Comparison of ENCODE assay signal across 9 mouse cellular contexts in genomic region chr8:122617947-122618546, GRCm38 (mm10). TPM values are rescaled to one million over a fixed set of nuclear protein-coding genes. Genes with fewer than 3 reads are reported as not detected.
A peak's percentile ranks its signal among the peaks of the same experiment; 100 is the strongest.
DNase-seq lines count a peak whose midpoint lies in the region; ATAC-seq and TF ChIP-seq lines count a peak whose summit lies in the region.
"Had no signal": no experiment of that assay in that cellular context is flagged by ENCODE, and none has a peak within 500 bp of the region (broad histone marks: within the 10 kb centered on the region; RNA-seq: fewer than 3 reads in every experiment).

No protein-coding gene starts in this region.

- peaks cover 17% of the 10 kb centered on the region for H3K36me3 ChIP-seq in heart, embryonic 12.5 days
- H3K36me3 ChIP-seq in intestine, embryonic 16.5 days (ENCODE audit: control insufficient read depth, insufficient read depth, low read length): peaks cover 4% of the 10 kb centered on the region; the same call in 1 of the 2 replicates
- H3K36me3 ChIP-seq in limb, embryonic 13.5 days: peaks cover 17% of the 10 kb centered on the region
- peaks cover 8% of the 10 kb centered on the region; the same call in 1 of the 2 replicates for H3K36me3 ChIP-seq in midbrain, postnatal 0 days (ENCODE audit: insufficient read depth, low read length)

- no peak overlapping the region; the same call in 1 of the 2 replicates for H3K4me2 ChIP-seq in heart, embryonic 12.5 days
- no peak overlapping the region for H3K4me2 ChIP-seq in intestine, embryonic 16.5 days (ENCODE audit: low read depth, low read length)
- no peak overlapping the region for H3K4me2 ChIP-seq in limb, embryonic 13.5 days (replicated peaks)
- no peak overlapping the region for H3K4me2 ChIP-seq in midbrain, postnatal 0 days (ENCODE audit: low read depth, low read length, poor library complexity, severe bottlenecking)

- WGBS in heart, embryonic 12.5 days: 27% methylated on average over 7 of the region's 7 CpGs
- WGBS in intestine, embryonic 16.5 days: 27% methylated on average over 6 of the region's 7 CpGs
- WGBS in limb, embryonic 13.5 days: 22% methylated on average over 5 of the region's 7 CpGs
- WGBS in midbrain, postnatal 0 days: 37% methylated on average over 5 of the region's 7 CpGs

- 0 out of 2 replicates have a peak, but pooled peaks cover 9% of the 10 kb centered on the region for H3K27me3 ChIP-seq in heart, embryonic 12.5 days (replicated peaks)
- no peaks in the 10 kb centered on the region for H3K27me3 ChIP-seq in intestine, embryonic 16.5 days (replicated peaks; ENCODE audit: control insufficient read depth, insufficient read depth, low read length)
- H3K27me3 ChIP-seq in limb, embryonic 13.5 days: no peaks in the 10 kb centered on the region
- H3K27me3 ChIP-seq in midbrain, postnatal 0 days (ENCODE audit: insufficient read depth, low read length): no peaks in the 10 kb centered on the region

- no peak overlapping the region for H3K27ac ChIP-seq in heart, embryonic 12.5 days (ENCODE audit: poor library complexity, severe bottlenecking)
- H3K27ac ChIP-seq in intestine, embryonic 16.5 days (ENCODE audit: low read length): no peak overlapping the region
- H3K27ac ChIP-seq in limb, embryonic 13.5 days: no peak overlapping the region
- H3K27ac ChIP-seq in midbrain, postnatal 0 days (ENCODE audit: low read depth, low read length): no peak overlapping the region

- H3K4me3 ChIP-seq in heart, embryonic 12.5 days: no peak overlapping the region
- no peak overlapping the region for H3K4me3 ChIP-seq in intestine, embryonic 16.5 days (ENCODE audit: low read length)
- no peak overlapping the region for H3K4me3 ChIP-seq in limb, embryonic 13.5 days
- no peak overlapping the region for H3K4me3 ChIP-seq in midbrain, postnatal 0 days (ENCODE audit: low read depth, low read length)
- H3K4me3 ChIP-seq: megakaryocyte, embryonic 14.5 days had no signal

- no peak for ATAC-seq in heart, embryonic 12.5 days (ENCODE audit: insufficient number of reproducible peaks, low FRiP score)
- ATAC-seq in intestine, embryonic 16.5 days: 0 out of 2 replicates have a peak, but pooled peaks have one; percentile 19
- peak; percentile 38; the same call in 1 of the 2 replicates for ATAC-seq in limb, embryonic 13.5 days (ENCODE audit: low FRiP score, low read depth)
- ATAC-seq in midbrain, postnatal 0 days (ENCODE audit: low FRiP score): no peak

- H3K9me3 ChIP-seq in heart, embryonic 12.5 days (replicated peaks): no peaks in the 10 kb centered on the region
- no peaks in the 10 kb centered on the region for H3K9me3 ChIP-seq in intestine, embryonic 16.5 days (ENCODE audit: control insufficient read depth, low read length)
- H3K9me3 ChIP-seq in limb, embryonic 13.5 days: no peaks in the 10 kb centered on the region
- H3K9me3 ChIP-seq in midbrain, postnatal 0 days (ENCODE audit: low read length): no peaks in the 10 kb centered on the region
- H3K9me3 ChIP-seq: megakaryocyte, embryonic 14.5 days had no signal

- H3K9ac ChIP-seq in heart, embryonic 12.5 days: no peak overlapping the region
- 0 out of 2 replicates have a peak overlapping the region, but pooled peaks have one; percentile 24 for H3K9ac ChIP-seq in intestine, embryonic 16.5 days (ENCODE audit: low read depth, low read length)
- no peak overlapping the region for H3K9ac ChIP-seq in limb, embryonic 13.5 days
- no peak overlapping the region for H3K9ac ChIP-seq in midbrain, postnatal 0 days (replicated peaks; ENCODE audit: low read length, poor library complexity, severe bottlenecking)

- TF ChIP-seq CTCF in midbrain, postnatal 0 days (IDR thresholded peaks at IDR 0.05): peak; percentile 77

- H3K4me1 ChIP-seq in heart, embryonic 12.5 days (replicated peaks): peaks cover 12% of the 10 kb centered on the region
- H3K4me1 ChIP-seq in intestine, embryonic 16.5 days (ENCODE audit: control insufficient read depth, insufficient read depth, low read length): peaks cover 11% of the 10 kb centered on the region; the same call in 1 of the 2 replicates
- H3K4me1 ChIP-seq in limb, embryonic 13.5 days: peaks cover 43% of the 10 kb centered on the region
- no peaks in the 10 kb centered on the region for H3K4me1 ChIP-seq in midbrain, postnatal 0 days (ENCODE audit: insufficient read depth, low read length)

- peak; percentile 81 to 95 for DNase-seq in heart, adult 18-20 months
- peak; percentile 90 to 91 for DNase-seq in cerebellum, postnatal 36 days
- DNase-seq in gastrocnemius, adult 8-10 months (ENCODE audit: low spot score in 2 of 2): peak; percentile 74 to 79
- peak; percentile 84 for DNase-seq in midbrain, postnatal 0 days (ENCODE audit: low spot score)
- DNase-seq in spleen, postnatal 14 days (ENCODE audit: low spot score in 2 of 2): peak; percentile 71 to 88

RNA-seq across cellular contexts. Expression of gene Pabpn1l, which starts 4.5 kb away (rescaled TPM):
- not detected for total RNA-seq in heart, adult 18-20 months (2021)
- polyA plus RNA-seq in heart, embryonic 12.5 days (2016; fragmentation: Nextera tagmentation; extraction: Ambion mirVana): not detected in 2 replicates
- under 1 TPM in 1 of 4 experiments, not detected in 3; 0.27 TPM for total RNA-seq in gastrocnemius, adult 8-10 months (2022)
- polyA plus RNA-seq in intestine, embryonic 16.5 days (2015; fragmentation: Nextera tagmentation; extraction: Ambion mirVana): 0.23 TPM in 1 of 2 replicates, not detected in the other
- not detected in 2 replicates for polyA plus RNA-seq in limb, embryonic 13.5 days (2015; fragmentation: Nextera tagmentation; extraction: Ambion mirVana)
- total RNA-seq in midbrain, postnatal 0 days (2014; rRNA removed): not detected in 2 replicates
- polyA plus RNA-seq in midbrain, postnatal 0 days (2015; fragmentation: Nextera tagmentation; extraction: Ambion mirVana): not detected in 2 replicates

RNA-seq across cellular contexts. Expression of gene Trappc2l, which starts 6.6 kb away (rescaled TPM):
- 10 to 100 TPM; 62.0 to 69.1 TPM for total RNA-seq in heart, adult 18-20 months (2021)
- polyA plus RNA-seq in heart, embryonic 12.5 days (2016; fragmentation: Nextera tagmentation; extraction: Ambion mirVana): 45.1 and 45.8 TPM in 2 replicates
- 10 to 100 TPM; 38.7 to 49.7 (median 44.0) TPM for total RNA-seq in gastrocnemius, adult 8-10 months (2022)
- 76.7 and 86.4 TPM in 2 replicates for polyA plus RNA-seq in intestine, embryonic 16.5 days (2015; fragmentation: Nextera tagmentation; extraction: Ambion mirVana)
- polyA plus RNA-seq in limb, embryonic 13.5 days (2015; fragmentation: Nextera tagmentation; extraction: Ambion mirVana): 49.6 and 55.6 TPM in 2 replicates
- 14.1 and 23.2 TPM in 2 replicates for total RNA-seq in midbrain, postnatal 0 days (2014; rRNA removed)
- polyA plus RNA-seq in midbrain, postnatal 0 days (2015; fragmentation: Nextera tagmentation; extraction: Ambion mirVana): 135 and 138 TPM in 2 replicates

RNA-seq across cellular contexts. Expression of gene Galns, which starts 6.8 kb away (rescaled TPM):
- total RNA-seq in heart, adult 18-20 months (2021): 1 to 10 TPM; 3.6 to 4.0 TPM
- 12.7 and 13.5 TPM in 2 replicates for polyA plus RNA-seq in heart, embryonic 12.5 days (2016; fragmentation: Nextera tagmentation; extraction: Ambion mirVana)
- under 1 TPM; 0.92 to 0.96 (median 0.93) TPM for total RNA-seq in gastrocnemius, adult 8-10 months (2022)
- 22.4 and 27.4 TPM in 2 replicates for polyA plus RNA-seq in intestine, embryonic 16.5 days (2015; fragmentation: Nextera tagmentation; extraction: Ambion mirVana)
- polyA plus RNA-seq in limb, embryonic 13.5 days (2015; fragmentation: Nextera tagmentation; extraction: Ambion mirVana): 9.0 and 9.7 TPM in 2 replicates
- 12.1 and 14.6 TPM in 2 replicates for total RNA-seq in midbrain, postnatal 0 days (2014; rRNA removed)
- polyA plus RNA-seq in midbrain, postnatal 0 days (2015; fragmentation: Nextera tagmentation; extraction: Ambion mirVana): 10.9 and 12.7 TPM in 2 replicates

RNA-seq across cellular contexts. Expression of gene Aprt, which starts 41.3 kb away (rescaled TPM):
- total RNA-seq in heart, adult 18-20 months (2021): 10 to 100 TPM; 40.8 to 42.7 TPM
- 209 and 232 TPM in 2 replicates for polyA plus RNA-seq in heart, embryonic 12.5 days (2016; fragmentation: Nextera tagmentation; extraction: Ambion mirVana)
- total RNA-seq in gastrocnemius, adult 8-10 months (2022): 10 to 100 TPM; 42.7 to 49.4 (median 45.2) TPM
- polyA plus RNA-seq in intestine, embryonic 16.5 days (2015; fragmentation: Nextera tagmentation; extraction: Ambion mirVana): 736 and 778 TPM in 2 replicates
- 335 and 351 TPM in 2 replicates for polyA plus RNA-seq in limb, embryonic 13.5 days (2015; fragmentation: Nextera tagmentation; extraction: Ambion mirVana)
- 83.9 and 97.2 TPM in 2 replicates for total RNA-seq in midbrain, postnatal 0 days (2014; rRNA removed)
- polyA plus RNA-seq in midbrain, postnatal 0 days (2015; fragmentation: Nextera tagmentation; extraction: Ambion mirVana): 157 and 170 TPM in 2 replicates

RNA-seq across cellular contexts. Expression of gene Cdt1, which starts 50.2 kb away (rescaled TPM):
- 1 to 10 TPM; 2.5 to 2.8 TPM for total RNA-seq in heart, adult 18-20 months (2021)
- 36.9 and 38.9 TPM in 2 replicates for polyA plus RNA-seq in heart, embryonic 12.5 days (2016; fragmentation: Nextera tagmentation; extraction: Ambion mirVana)
- 1 to 10 TPM in 1 of 4 experiments, under 1 TPM in 3; 0.47 to 1.0 (median 0.83) TPM for total RNA-seq in gastrocnemius, adult 8-10 months (2022)
- 36.2 and 40.0 TPM in 2 replicates for polyA plus RNA-seq in intestine, embryonic 16.5 days (2015; fragmentation: Nextera tagmentation; extraction: Ambion mirVana)
- polyA plus RNA-seq in limb, embryonic 13.5 days (2015; fragmentation: Nextera tagmentation; extraction: Ambion mirVana): 39.3 and 40.2 TPM in 2 replicates
- 9.2 and 15.6 TPM in 2 replicates for total RNA-seq in midbrain, postnatal 0 days (2014; rRNA removed)
- polyA plus RNA-seq in midbrain, postnatal 0 days (2015; fragmentation: Nextera tagmentation; extraction: Ambion mirVana): 6.4 TPM in 2 replicates

Comparison
In these comparisons a context has a peak if more than half of its experiments do, and no peak if none do; other contexts are left out.
1. ATAC-seq: peak in intestine, embryonic 16.5 days (single experiment) and limb, embryonic 13.5 days (single experiment); none in heart, embryonic 12.5 days (single experiment) and midbrain, postnatal 0 days (single experiment).
2. Peak in every context shown above with its lines, with median percentiles within 50 percentile points of each other: DNase-seq.